ENCODE assay signal across 16 mouse cellular contexts in the genomic region with DNA sequence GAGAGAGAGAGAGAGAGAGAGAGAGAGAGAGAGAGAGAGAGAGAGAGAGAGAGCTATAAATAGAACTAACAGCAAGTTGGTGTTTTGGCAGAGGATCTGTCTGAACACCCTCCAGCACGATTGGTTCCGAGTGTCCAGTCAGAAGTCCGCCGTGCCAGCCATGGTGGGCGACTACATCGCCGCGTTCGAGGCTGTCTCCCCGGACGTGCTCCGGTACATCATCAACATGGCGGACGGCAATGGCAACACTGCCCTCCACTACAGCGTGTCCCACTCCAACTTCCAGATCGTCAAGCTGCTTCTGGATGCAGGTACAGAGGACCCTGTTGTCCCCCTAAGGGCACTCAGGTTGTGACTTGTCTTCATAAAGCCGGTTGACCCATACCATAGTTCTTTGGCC.
"Had no signal": no experiment of that assay in that cellular context is flagged by ENCODE, and none has a peak within 500 bp of the region (broad histone marks: within the 10 kb centered on the region; RNA-seq: fewer than 3 reads in every experiment).

No protein-coding gene starts in this region.

- H3K9ac ChIP-seq: liver, embryonic 15.5 days; midbrain, embryonic 15.5 days; neural tube, embryonic 13.5 days had no signal

- H3K27me3 ChIP-seq: liver, embryonic 15.5 days; midbrain, embryonic 15.5 days; neural tube, embryonic 13.5 days had no signal

- ATAC-seq: midbrain, embryonic 15.5 days had no signal

- DNase-seq: kidney, postnatal 25 days; lung, adult 2 months; lung, postnatal 14 days; retina, postnatal 1 day; right cerebral cortex, postnatal 4 days; spleen, adult 18-20 months; thymus, postnatal 36 days had no signal

- H3K4me2 ChIP-seq: liver, embryonic 11.5 days; liver, embryonic 15.5 days; midbrain, embryonic 11.5 days; midbrain, embryonic 15.5 days; neural tube, embryonic 13.5 days had no signal

- H3K9me3 ChIP-seq: limb, embryonic 10.5 days; liver, embryonic 15.5 days; megakaryocyte, embryonic 14.5 days; midbrain, embryonic 15.5 days; neural tube, embryonic 13.5 days had no signal

- H3K4me3 ChIP-seq: left cerebral cortex, adult 2 months; limb, embryonic 10.5 days; liver, embryonic 15.5 days; megakaryocyte, embryonic 14.5 days; midbrain, embryonic 15.5 days; neural tube, embryonic 13.5 days had no signal

- H3K27ac ChIP-seq: left cerebral cortex, adult 2 months; limb, embryonic 10.5 days; liver, embryonic 15.5 days; macrophage; midbrain, embryonic 15.5 days; neural tube, embryonic 13.5 days had no signal

- H3K4me1 ChIP-seq: liver, embryonic 15.5 days; megakaryocyte, embryonic 14.5 days; midbrain, embryonic 15.5 days; neural tube, embryonic 13.5 days had no signal

- H3K36me3 ChIP-seq: midbrain, embryonic 15.5 days had no signal
